Mouse (Mus musculus): ENCODE results near the gene Dab1. TPM values are rescaled to one million over a fixed set of nuclear protein-coding genes. Genes with fewer than 3 reads are reported as not detected.

Dab1 gene
- polyA plus RNA-seq, 1 experiment, result 0.26 TPM

GRCm38 (mm10) chr4:103580021-103580420 lies 39.1 kb upstream of the Dab1 start:
- 83% methylated on average over 9 of the region's 9 CpGs for WGBS
- H3K4me1 ChIP-seq (ENCODE audit: control insufficient read depth, insufficient read depth, insufficient read length), result no peaks in the 10 kb centered on the region

GRCm38 (mm10) chr4:103615011-103615410 lies 4.1 kb upstream of the Dab1 start:
- WGBS, result 80% methylated on average over 3 of the region's 3 CpGs
- no peak for TF ChIP-seq POLR2A (IDR thresholded peaks at IDR 0.05; ENCODE audit: low read depth, low read length)
- TF ChIP-seq CTCF (IDR thresholded peaks at IDR 0.05; ENCODE audit: extremely low read depth, insufficient read depth, insufficient read length, insufficient replicate concordance), result no peak
- H3K4me3 ChIP-seq (ENCODE audit: extremely low read depth, insufficient read depth, insufficient read length), result no peak overlapping the region
- H3K36me3 ChIP-seq (ENCODE audit: control insufficient read depth, insufficient read depth, low read length), result no peaks in the 10 kb centered on the region
- H3K27ac ChIP-seq (ENCODE audit: insufficient read depth, low read length), result no peak overlapping the region
- H3K4me1 ChIP-seq (ENCODE audit: control insufficient read depth, insufficient read depth, insufficient read length), result no peaks in the 10 kb centered on the region
- DNase-seq (ENCODE audit: low read depth in 1 of 2, low spot score in 2 of 2), result no peak
- no peaks in the 10 kb centered on the region for H3K27me3 ChIP-seq (ENCODE audit: control insufficient read depth, insufficient read depth, low read length)

More at GRCm38 (mm10) chr4:103580021-103580420, 39.1 kb upstream of the Dab1 start:
- H3K27ac ChIP-seq (ENCODE audit: insufficient read depth, low read length), result no peak overlapping the region
- TF ChIP-seq CTCF (IDR thresholded peaks at IDR 0.05; ENCODE audit: extremely low read depth, insufficient read depth, insufficient read length, insufficient replicate concordance) (no peak), POLR2A (IDR thresholded peaks at IDR 0.05; ENCODE audit: low read depth, low read length) (no peak)
- H3K27me3 ChIP-seq (ENCODE audit: control insufficient read depth, insufficient read depth, low read length), result no peaks in the 10 kb centered on the region
- no peak for DNase-seq (ENCODE audit: low read depth in 1 of 2, low spot score in 2 of 2)
- H3K4me3 ChIP-seq (ENCODE audit: extremely low read depth, insufficient read depth, insufficient read length), result no peak overlapping the region
- H3K36me3 ChIP-seq (ENCODE audit: control insufficient read depth, insufficient read depth, low read length), result no peaks in the 10 kb centered on the region

- Histone ChIP-seq H3K36me3 (ENCODE audit: control insufficient read depth, insufficient read depth, low read length) (no peaks in the 10 kb centered on the region), H3K27ac (ENCODE audit: insufficient read depth, low read length) (no peak overlapping the region), H3K4me3 (ENCODE audit: extremely low read depth, insufficient read depth, insufficient read length) (no peak overlapping the region), H3K4me1 (ENCODE audit: control insufficient read depth, insufficient read depth, insufficient read length) (no peaks in the 10 kb centered on the region), H3K27me3 (ENCODE audit: control insufficient read depth, insufficient read depth, low read length) (no peaks in the 10 kb centered on the region)
- WGBS, result 6% methylated on average over 28 of the region's 28 CpGs
- TF ChIP-seq POLR2A (IDR thresholded peaks at IDR 0.05; ENCODE audit: low read depth, low read length) (no peak), CTCF (IDR thresholded peaks at IDR 0.05; ENCODE audit: extremely low read depth, insufficient read depth, insufficient read length, insufficient replicate concordance) (no peak)
- DNase-seq (ENCODE audit: low read depth in 1 of 2, low spot score in 2 of 2), result no peak
Measured at GRCm38 (mm10) chr4:103619946-103620371, 800 bp downstream of the Dab1 start.

- TF ChIP-seq POLR2A (IDR thresholded peaks at IDR 0.05; ENCODE audit: low read depth, low read length) (no peak), CTCF (IDR thresholded peaks at IDR 0.05; ENCODE audit: extremely low read depth, insufficient read depth, insufficient read length, insufficient replicate concordance) (no peak)
- H3K27me3 ChIP-seq (ENCODE audit: control insufficient read depth, insufficient read depth, low read length), result no peaks in the 10 kb centered on the region
- no peak for DNase-seq (ENCODE audit: low read depth in 1 of 2, low spot score in 2 of 2)
- H3K4me3 ChIP-seq (ENCODE audit: extremely low read depth, insufficient read depth, insufficient read length), result no peak overlapping the region
- H3K4me1 ChIP-seq (ENCODE audit: control insufficient read depth, insufficient read depth, insufficient read length), result no peaks in the 10 kb centered on the region
- no peak overlapping the region for H3K27ac ChIP-seq (ENCODE audit: insufficient read depth, low read length)
- no peaks in the 10 kb centered on the region for H3K36me3 ChIP-seq (ENCODE audit: control insufficient read depth, insufficient read depth, low read length)
- 23% methylated on average over 18 of the region's 18 CpGs for WGBS
Measured at GRCm38 (mm10) chr4:103620590-103621155, 1.5 kb downstream of the Dab1 start.

- H3K4me3 ChIP-seq (ENCODE audit: extremely low read depth, insufficient read depth, insufficient read length), result no peak overlapping the region
- DNase-seq (ENCODE audit: low read depth in 1 of 2, low spot score in 2 of 2), result no peak
- no peaks in the 10 kb centered on the region for H3K27me3 ChIP-seq (ENCODE audit: control insufficient read depth, insufficient read depth, low read length)
- H3K36me3 ChIP-seq (ENCODE audit: control insufficient read depth, insufficient read depth, low read length), result no peaks in the 10 kb centered on the region
- H3K4me1 ChIP-seq (ENCODE audit: control insufficient read depth, insufficient read depth, insufficient read length), result no peaks in the 10 kb centered on the region
- H3K27ac ChIP-seq (ENCODE audit: insufficient read depth, low read length), result no peak overlapping the region
- WGBS, result 21% methylated on average over 5 of the region's 5 CpGs
- TF ChIP-seq POLR2A (IDR thresholded peaks at IDR 0.05; ENCODE audit: low read depth, low read length) (no peak), CTCF (IDR thresholded peaks at IDR 0.05; ENCODE audit: extremely low read depth, insufficient read depth, insufficient read length, insufficient replicate concordance) (no peak)
Measured at GRCm38 (mm10) chr4:103621586-103621985, 2.4 kb downstream of the Dab1 start.

GRCm38 (mm10) chr4:103630177-103630576 lies 11.0 kb downstream of the Dab1 start:
- no peak for DNase-seq (ENCODE audit: low read depth in 1 of 2, low spot score in 2 of 2)
- 58% methylated on average over 4 of the region's 4 CpGs for whole genome bisulfite sequencing
- no peak overlapping the region for H3K27ac ChIP-seq (ENCODE audit: insufficient read depth, low read length)
- no peaks in the 10 kb centered on the region for H3K27me3 ChIP-seq (ENCODE audit: control insufficient read depth, insufficient read depth, low read length)
- no peaks in the 10 kb centered on the region for H3K4me1 ChIP-seq (ENCODE audit: control insufficient read depth, insufficient read depth, insufficient read length)
- H3K4me3 ChIP-seq (ENCODE audit: extremely low read depth, insufficient read depth, insufficient read length), result no peak overlapping the region
- TF ChIP-seq POLR2A (IDR thresholded peaks at IDR 0.05; ENCODE audit: low read depth, low read length), result no peak
- no peak for TF ChIP-seq CTCF (IDR thresholded peaks at IDR 0.05; ENCODE audit: extremely low read depth, insufficient read depth, insufficient read length, insufficient replicate concordance)
- H3K36me3 ChIP-seq (ENCODE audit: control insufficient read depth, insufficient read depth, low read length), result no peaks in the 10 kb centered on the region

- TF ChIP-seq POLR2A (IDR thresholded peaks at IDR 0.05; ENCODE audit: low read depth, low read length), result no peak
- TF ChIP-seq CTCF (IDR thresholded peaks at IDR 0.05; ENCODE audit: extremely low read depth, insufficient read depth, insufficient read length, insufficient replicate concordance), result no peak
- Histone ChIP-seq H3K36me3 (ENCODE audit: control insufficient read depth, insufficient read depth, low read length) (no peaks in the 10 kb centered on the region), H3K4me3 (ENCODE audit: extremely low read depth, insufficient read depth, insufficient read length) (no peak overlapping the region), H3K27me3 (ENCODE audit: control insufficient read depth, insufficient read depth, low read length) (no peaks in the 10 kb centered on the region), H3K27ac (ENCODE audit: insufficient read depth, low read length) (no peak overlapping the region), H3K4me1 (ENCODE audit: control insufficient read depth, insufficient read depth, insufficient read length) (no peaks in the 10 kb centered on the region)
- DNase-seq (ENCODE audit: low read depth in 1 of 2, low spot score in 2 of 2), result no peak
- 75% methylated on average over 5 of the region's 5 CpGs for WGBS
Measured at GRCm38 (mm10) chr4:103636168-103636776, 17.1 kb downstream of the Dab1 start.

Data from spleen, adult 2 months (tissue).